Mouse (Mus musculus) Patski (cell line): ENCODE results near the gene Adipor1. TPM values are rescaled to one million over a fixed set of nuclear protein-coding genes. Genes with fewer than 3 reads are reported as not detected.
A peak's percentile ranks its signal among the peaks of the same experiment; 100 is the strongest.
"Not testable (repeated sequence)": the region's sequence is repeated elsewhere in the genome, so short reads cannot be mapped to it uniquely, and the experiment has no call there.

Experiments used
- ATAC-seq: fragments of 100-300 bp; one replicate; pipeline ENCODE4 v1.8.0; 2021
- CTCF ChIA-PET: fragments of 350-600 bp; sonication (Branson Sonifier 250); formaldehyde crosslinking; loops from one replicate; lab custom pipeline; 2022; ENCODE audit warnings: inconsistent platforms; lab: Charles Lee
- POLR2A ChIA-PET: fragments of 350-600 bp; sonication (Branson Sonifier 250); formaldehyde crosslinking; loops from one replicate; lab custom pipeline; 2022; ENCODE audit warnings: antibody characterized with exemption, inconsistent platforms; lab: Charles Lee
- DNase-seq: peaks from one replicate; pipeline ENCODE4 v3.0.0-alpha.2; 2011; ENCODE audit warnings: low read depth, low spot score
- H3K27me3 ChIP-seq: fragments of 371-371 bp; one replicate; pipeline ENCODE4 v1.5.1; 2021
- CTCF ChIP-seq: fragments of 100-300 bp; IDR thresholded peaks from one replicate; pipeline ENCODE4 v1.5.1; 2021
- in situ Hi-C: fragments of 300-500 bp; cut with MboI; formaldehyde crosslinking; loops from 3 replicates; pipeline ENCODE4 v1.11.1; 2018; ENCODE audit warnings: low pct_unique_long_range_greater_than_20kb, mixed read lengths
- polyA plus RNA-seq: library from polyadenylated mRNA; unstranded; gene quantifications from one replicate; pipeline ENCODE4 v1.2.3, GENCODE M21; 2021

Gene Adipor1
- polyA plus RNA-seq, 1 experiment from 2014 or later: 144 TPM

GRCm38 (mm10) chr1:134419176-134419575, 4.0 kb downstream of the Adipor1 start:
- CTCF ChIA-PET: interaction anchor here (1.5 to 1.9 kb wide), 4 partner anchors 13 to 54 kb away, joined by 3 to 6 read pairs (median 5); partner anchors contain the start of gene Cyb5r1

GRCm38 (mm10) chr1:134419751-134420458, 4.7 kb downstream of the Adipor1 start:
- ChIA-PET CTCF (interaction anchor here (1.6 to 1.9 kb wide), 3 partner anchors 14 to 54 kb away, joined by 3 to 6 read pairs (median 5); partner anchors contain the start of gene Cyb5r1), POLR2A (interaction anchor here (0.9 to 1.0 kb wide), 2 partner anchors 13 to 27 kb away, joined by 3 read pairs; no protein-coding TSS in a partner anchor)
- TF ChIP-seq CTCF: no peak
- in situ Hi-C loops: no loop called here
- no peak for DNase-seq
- no peak for ATAC-seq
- H3K27me3 ChIP-seq: no peaks in the 10 kb centered on the region

More at GRCm38 (mm10) chr1:134419176-134419575, 4.0 kb downstream of the Adipor1 start:
- ATAC-seq (no peak), DNase-seq (no peak)
- TF ChIP-seq CTCF: no peak
- no peaks in the 10 kb centered on the region for H3K27me3 ChIP-seq
- in situ Hi-C loops: no loop called here
- POLR2A ChIA-PET: interaction anchor here (0.9 to 1.0 kb wide), 2 partner anchors 12 to 27 kb away, joined by 3 read pairs; no protein-coding TSS in a partner anchor

- ATAC-seq (no peak), DNase-seq (no peak)
- no peak for TF ChIP-seq CTCF
- in situ Hi-C loops: no loop called here
- ChIA-PET POLR2A (no interaction called here), CTCF (no interaction called here)
- no peaks in the 10 kb centered on the region for H3K27me3 ChIP-seq
These were observed 8.7 kb downstream of the Adipor1 start for GRCm38 (mm10) chr1:134423911-134424310.

GRCm38 (mm10) chr1:134426289-134426688, 11.1 kb downstream of the Adipor1 start:
- ChIA-PET CTCF (no interaction called here), POLR2A (no interaction called here)
- DNase-seq (no peak), ATAC-seq (no peak)
- in situ Hi-C loops: no loop called here
- TF ChIP-seq CTCF: no peak
- no peaks in the 10 kb centered on the region for H3K27me3 ChIP-seq

- no peaks in the 10 kb centered on the region for H3K27me3 ChIP-seq
- ATAC-seq: no peak
- in situ Hi-C loops: no loop called here
- no peak for DNase-seq
- POLR2A ChIA-PET: no interaction called here
- no peak for TF ChIP-seq CTCF
- CTCF ChIA-PET: no interaction called here
These were observed 17.8 kb downstream of the Adipor1 start for GRCm38 (mm10) chr1:134433002-134433401.

GRCm38 (mm10) chr1:134433473-134433872, 18.3 kb downstream of the Adipor1 start:
- no peak for DNase-seq
- in situ Hi-C loops: no loop called here
- POLR2A ChIA-PET: no interaction called here
- CTCF ChIA-PET: no interaction called here
- no peak for TF ChIP-seq CTCF
- ATAC-seq: no peak
- H3K27me3 ChIP-seq: no peaks in the 10 kb centered on the region

- no peaks in the 10 kb centered on the region for H3K27me3 ChIP-seq
- in situ Hi-C loops: no loop called here
- DNase-seq (no peak), ATAC-seq (no peak)
- TF ChIP-seq CTCF: peak; percentile 49
- POLR2A ChIA-PET: no interaction called here
- CTCF ChIA-PET: interaction anchor here (0.7 kb wide), 1 partner anchor 11 kb away, joined by 3 read pairs; no protein-coding TSS in a partner anchor
These were observed 20.2 kb downstream of the Adipor1 start for GRCm38 (mm10) chr1:134435414-134435813.

GRCm38 (mm10) chr1:134440437-134440836, 25.3 kb downstream of the Adipor1 start:
- POLR2A ChIA-PET: no interaction called here
- in situ Hi-C loops: no loop called here
- CTCF ChIA-PET: no interaction called here
- ATAC-seq (no peak), DNase-seq (no peak)
- H3K27me3 ChIP-seq: no peaks in the 10 kb centered on the region
- TF ChIP-seq CTCF: no peak

GRCm38 (mm10) chr1:134441737-134442136, 26.6 kb downstream of the Adipor1 start:
- H3K27me3 ChIP-seq, ATAC-seq, in situ Hi-C loops, POLR2A ChIA-PET, CTCF ChIA-PET, DNase-seq: not testable (repeated sequence)

- in situ Hi-C loops: no loop called here
- no peak for ATAC-seq
- H3K27me3 ChIP-seq: no peaks in the 10 kb centered on the region
- no peak for TF ChIP-seq CTCF
- no peak for DNase-seq
- ChIA-PET CTCF (no interaction called here), POLR2A (no interaction called here)
These were observed 27.2 kb downstream of the Adipor1 start for GRCm38 (mm10) chr1:134442394-134442793.

GRCm38 (mm10) chr1:134443288-134443687, 28.1 kb downstream of the Adipor1 start:
- H3K27me3 ChIP-seq, in situ Hi-C loops, POLR2A ChIA-PET, DNase-seq, ATAC-seq: not testable (repeated sequence)
- CTCF ChIA-PET: interaction anchor here (1.0 to 1.3 kb wide), 2 partner anchors 9 to 16 kb away, joined by 3 to 4 read pairs; no protein-coding TSS in a partner anchor
